Mouse (Mus musculus): ENCODE measurements around the gene Dbp. TPM values are rescaled to one million over a fixed set of nuclear protein-coding genes. Genes with fewer than 3 reads are reported as not detected.
A peak's percentile ranks its signal among the peaks of the same experiment; 100 is the strongest.

Dbp gene
- polyA plus RNA-seq, 1 experiment from 2014 or later, result 3.4 TPM

DNA sequence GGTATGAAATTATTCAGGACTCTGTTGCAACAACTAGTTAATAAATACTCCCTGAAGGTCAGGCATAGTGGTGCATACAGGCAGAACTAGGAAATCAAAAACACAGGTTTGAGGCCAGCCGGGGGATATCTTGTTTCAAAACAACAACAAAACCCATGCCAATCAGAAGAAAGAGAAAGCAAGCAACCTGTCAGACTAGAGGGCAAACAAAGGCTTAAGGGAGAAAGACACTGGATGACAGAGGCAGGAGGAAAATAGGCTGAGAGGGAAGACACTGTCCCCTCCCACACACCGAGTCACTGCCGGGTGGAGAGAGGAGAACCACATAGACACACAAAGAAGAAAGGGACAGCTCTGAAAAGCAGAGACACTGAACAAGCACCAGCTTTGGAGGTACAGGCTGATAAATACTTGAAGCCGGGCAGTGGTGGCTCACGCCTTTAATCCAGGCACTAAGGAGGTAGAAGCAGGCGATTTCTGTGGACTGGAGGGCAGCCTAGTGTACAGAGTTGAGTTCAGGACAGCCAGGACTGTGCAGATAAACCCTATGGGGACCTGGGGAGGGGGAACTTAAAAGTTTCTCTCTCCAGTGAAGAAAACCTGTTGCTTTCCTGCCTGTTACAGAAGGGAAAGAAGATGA is 9.1 kb downstream of the Dbp start:
- H3K27ac ChIP-seq (replicated peaks; ENCODE audit: low read depth, low read length), result no peak overlapping the region
- peaks cover 46% of the 10 kb centered on the region for H3K36me3 ChIP-seq (ENCODE audit: control insufficient read depth, insufficient read depth, low read length)
- no peaks in the 10 kb centered on the region for H3K9me3 ChIP-seq (ENCODE audit: control insufficient read depth, low read length)
- H3K4me2 ChIP-seq (ENCODE audit: low read depth, low read length), result peak overlapping the region; percentile 71
- no peak for ATAC-seq (ENCODE audit: low read depth)
- peak overlapping the region; percentile 64 for H3K9ac ChIP-seq (ENCODE audit: low read depth, low read length)
- no peak for DNase-seq (ENCODE audit: low spot score)
- no peaks in the 10 kb centered on the region for H3K27me3 ChIP-seq (replicated peaks; ENCODE audit: control insufficient read depth, insufficient read depth, low read length)
- 72% methylated on average over 6 of the region's 6 CpGs for WGBS
- peaks cover 19% of the 10 kb centered on the region for H3K4me1 ChIP-seq (ENCODE audit: control insufficient read depth, insufficient read depth, low read length)
- peak overlapping the region; percentile 57 for H3K4me3 ChIP-seq (ENCODE audit: low read depth, low read length)

DNA sequence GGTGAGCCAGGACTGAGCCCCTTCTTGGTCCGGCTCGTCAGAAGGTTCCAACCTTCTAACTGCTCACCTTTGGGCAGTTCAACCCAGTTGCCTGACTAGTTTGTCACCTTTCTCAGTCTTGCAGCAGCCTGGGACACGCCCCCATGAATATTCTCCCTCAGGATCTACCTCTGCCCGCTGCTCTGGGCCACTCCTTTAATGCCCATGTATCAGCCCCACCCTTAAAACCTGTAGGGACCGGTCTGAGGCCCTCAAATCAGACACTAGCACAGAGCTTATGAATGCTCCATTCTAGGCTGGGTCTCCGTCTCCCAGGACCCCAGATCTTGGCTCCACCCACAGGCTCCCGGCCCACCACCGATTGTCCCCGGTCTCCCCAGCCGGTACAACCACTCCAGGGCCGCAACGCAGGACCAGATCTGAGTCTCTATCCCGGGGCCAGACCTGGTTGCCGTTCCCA is 9.8 kb downstream of the Dbp start:
- ATAC-seq (ENCODE audit: low read depth), result peak; percentile 26
- DNase-seq (ENCODE audit: low spot score), result peak; percentile 61

DNA sequence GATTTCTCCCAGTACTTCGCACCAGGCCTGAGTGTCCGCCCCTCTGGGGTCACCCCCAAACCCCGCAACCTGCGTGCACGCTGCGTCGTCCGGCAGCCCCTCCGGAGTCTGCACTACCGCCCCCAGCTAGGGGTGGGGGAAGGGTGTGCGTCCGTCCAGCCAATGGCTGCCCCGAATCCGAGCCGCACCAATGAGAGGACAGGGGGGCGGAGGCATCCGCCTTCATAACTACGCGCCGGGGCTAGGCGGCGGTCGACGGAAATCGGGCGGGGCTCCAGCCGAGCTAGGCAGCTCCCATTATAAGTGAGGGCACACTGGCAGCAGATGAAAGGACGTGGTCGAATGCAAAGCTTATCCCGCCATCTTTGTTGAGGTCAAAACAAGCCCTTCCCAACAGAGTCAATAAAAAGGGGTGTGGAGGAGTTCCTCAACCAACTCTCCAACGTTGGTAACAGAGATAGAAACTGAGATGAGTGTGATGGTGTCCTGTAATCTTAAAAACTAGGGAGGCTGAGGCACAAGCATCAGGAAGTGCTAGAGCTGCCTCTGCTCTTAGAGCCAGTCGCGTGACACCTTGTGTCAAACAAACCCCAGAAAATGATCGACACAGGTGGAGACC is 10.3 kb downstream of the Dbp start, which contains the start of gene Rpl18:
TSS of gene Rpl18 (plus strand) at position 368 of the 619 bp plus-strand sequence.
- Histone ChIP-seq H3K36me3 (ENCODE audit: control insufficient read depth, insufficient read depth, low read length) (peaks cover 51% of the 10 kb centered on the region), H3K27me3 (replicated peaks; ENCODE audit: control insufficient read depth, insufficient read depth, low read length) (no peaks in the 10 kb centered on the region), H3K4me3 (ENCODE audit: low read depth, low read length) (peak within 1 kb of the TSS; percentile 57), H3K4me2 (ENCODE audit: low read depth, low read length) (peak within 1 kb of the TSS; percentile 71), H3K9ac (ENCODE audit: low read depth, low read length) (peak within 1 kb of the TSS; percentile 64), H3K9me3 (ENCODE audit: control insufficient read depth, low read length) (no peaks in the 10 kb centered on the region), H3K4me1 (ENCODE audit: control insufficient read depth, insufficient read depth, low read length) (peaks cover 21% of the 10 kb centered on the region), H3K27ac (replicated peaks; ENCODE audit: low read depth, low read length) (peak within 1 kb of the TSS; percentile 67)
- DNase-seq (ENCODE audit: low spot score) (peak; percentile 99), ATAC-seq (ENCODE audit: low read depth) (peak; percentile 94)
- WGBS, result 13% methylated on average over 23 of the region's 34 CpGs

More for the DNA sequence above, 9.8 kb downstream of the Dbp start:
- Histone ChIP-seq H3K36me3 (ENCODE audit: control insufficient read depth, insufficient read depth, low read length) (peaks cover 51% of the 10 kb centered on the region), H3K27ac (replicated peaks; ENCODE audit: low read depth, low read length) (peak overlapping the region; percentile 40; the same call in 1 of the 2 replicates), H3K9me3 (ENCODE audit: control insufficient read depth, low read length) (no peaks in the 10 kb centered on the region), H3K4me1 (ENCODE audit: control insufficient read depth, insufficient read depth, low read length) (peaks cover 21% of the 10 kb centered on the region), H3K4me3 (ENCODE audit: low read depth, low read length) (peak overlapping the region; percentile 57), H3K27me3 (replicated peaks; ENCODE audit: control insufficient read depth, insufficient read depth, low read length) (no peaks in the 10 kb centered on the region), H3K4me2 (ENCODE audit: low read depth, low read length) (peak overlapping the region; percentile 71), H3K9ac (ENCODE audit: low read depth, low read length) (peak overlapping the region; percentile 64)
- 10% methylated on average over 13 of the region's 14 CpGs for WGBS

DNA sequence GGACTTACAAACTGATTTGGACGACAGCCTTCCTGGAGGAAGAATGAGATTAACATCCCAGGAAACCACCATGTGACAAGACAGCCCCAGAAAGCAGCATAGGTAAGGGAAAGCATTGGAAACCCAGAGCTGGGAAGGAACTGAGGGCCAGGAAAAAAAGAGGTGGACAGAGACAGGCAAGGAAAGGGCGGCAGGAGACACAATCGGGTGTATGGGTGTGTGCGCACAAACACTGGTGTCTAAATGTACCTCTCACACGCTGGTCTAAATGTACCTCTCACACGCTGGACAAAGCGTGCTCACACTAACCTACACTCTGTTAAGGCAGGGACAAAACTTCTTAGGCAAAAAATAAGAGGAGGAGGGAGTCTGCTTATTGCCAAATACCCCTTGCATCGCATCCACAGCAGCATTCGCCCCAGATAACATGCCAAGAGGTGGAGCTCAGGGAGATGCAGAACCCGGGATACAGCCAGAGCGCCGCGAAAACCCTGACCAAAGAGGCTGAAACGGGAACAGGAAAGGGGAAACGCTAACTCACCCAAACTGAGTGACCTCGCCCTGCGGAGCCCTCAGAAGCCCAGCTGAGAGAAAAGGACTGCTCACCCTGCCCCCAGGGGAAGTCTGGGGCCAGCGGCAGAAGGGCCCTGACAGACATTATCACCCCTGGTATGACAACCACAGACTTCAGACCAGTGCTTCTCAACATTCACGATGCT is 11.0 kb downstream of the Dbp start:
- no peak for DNase-seq (ENCODE audit: low spot score)
- peaks cover 50% of the 10 kb centered on the region for H3K36me3 ChIP-seq (ENCODE audit: control insufficient read depth, insufficient read depth, low read length)
- peak overlapping the region; percentile 67 for H3K27ac ChIP-seq (replicated peaks; ENCODE audit: low read depth, low read length)
- peaks cover 21% of the 10 kb centered on the region for H3K4me1 ChIP-seq (ENCODE audit: control insufficient read depth, insufficient read depth, low read length)
- 82% methylated on average over 19 of the region's 19 CpGs for WGBS
- no peak for ATAC-seq (ENCODE audit: low read depth)
- H3K4me2 ChIP-seq (ENCODE audit: low read depth, low read length), result peak overlapping the region; percentile 71
- H3K9ac ChIP-seq (ENCODE audit: low read depth, low read length), result peak overlapping the region; percentile 34; the same call in 1 of the 2 replicates
- H3K9me3 ChIP-seq (ENCODE audit: control insufficient read depth, low read length), result no peaks in the 10 kb centered on the region
- H3K4me3 ChIP-seq (ENCODE audit: low read depth, low read length), result peak overlapping the region; percentile 57
- no peaks in the 10 kb centered on the region for H3K27me3 ChIP-seq (replicated peaks; ENCODE audit: control insufficient read depth, insufficient read depth, low read length)

DNA sequence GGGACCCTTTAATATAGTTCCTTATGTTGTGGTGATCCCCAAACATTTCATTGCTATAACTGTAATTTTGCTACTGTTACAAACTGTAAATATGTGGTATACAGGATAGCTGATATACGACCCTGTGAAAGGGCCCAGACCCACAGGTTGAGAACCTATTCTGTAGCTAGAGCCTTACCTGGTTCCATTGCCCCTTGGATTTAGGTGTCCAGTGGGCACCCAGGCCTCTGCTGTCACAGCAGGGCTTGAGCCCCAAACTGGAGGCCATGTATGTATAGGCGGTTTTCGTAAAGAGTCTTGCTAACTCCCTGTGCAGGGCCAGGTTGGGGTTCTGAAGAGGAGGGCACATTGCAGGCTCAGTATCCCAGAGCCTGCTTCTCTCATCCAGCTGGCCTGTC is 11.6 kb downstream of the Dbp start:
- Histone ChIP-seq H3K36me3 (ENCODE audit: control insufficient read depth, insufficient read depth, low read length) (peaks cover 47% of the 10 kb centered on the region), H3K9ac (ENCODE audit: low read depth, low read length) (0 out of 2 replicates have a peak overlapping the region, but pooled peaks have one; percentile 34), H3K4me1 (ENCODE audit: control insufficient read depth, insufficient read depth, low read length) (peaks cover 21% of the 10 kb centered on the region), H3K9me3 (ENCODE audit: control insufficient read depth, low read length) (no peaks in the 10 kb centered on the region), H3K4me3 (ENCODE audit: low read depth, low read length) (peak overlapping the region; percentile 79), H3K27ac (replicated peaks; ENCODE audit: low read depth, low read length) (no peak overlapping the region), H3K4me2 (ENCODE audit: low read depth, low read length) (peak overlapping the region; percentile 71), H3K27me3 (replicated peaks; ENCODE audit: control insufficient read depth, insufficient read depth, low read length) (no peaks in the 10 kb centered on the region)
- DNase-seq (ENCODE audit: low spot score) (no peak), ATAC-seq (ENCODE audit: low read depth) (no peak)
- WGBS, result 88% methylated on average over 3 of the region's 3 CpGs

DNA sequence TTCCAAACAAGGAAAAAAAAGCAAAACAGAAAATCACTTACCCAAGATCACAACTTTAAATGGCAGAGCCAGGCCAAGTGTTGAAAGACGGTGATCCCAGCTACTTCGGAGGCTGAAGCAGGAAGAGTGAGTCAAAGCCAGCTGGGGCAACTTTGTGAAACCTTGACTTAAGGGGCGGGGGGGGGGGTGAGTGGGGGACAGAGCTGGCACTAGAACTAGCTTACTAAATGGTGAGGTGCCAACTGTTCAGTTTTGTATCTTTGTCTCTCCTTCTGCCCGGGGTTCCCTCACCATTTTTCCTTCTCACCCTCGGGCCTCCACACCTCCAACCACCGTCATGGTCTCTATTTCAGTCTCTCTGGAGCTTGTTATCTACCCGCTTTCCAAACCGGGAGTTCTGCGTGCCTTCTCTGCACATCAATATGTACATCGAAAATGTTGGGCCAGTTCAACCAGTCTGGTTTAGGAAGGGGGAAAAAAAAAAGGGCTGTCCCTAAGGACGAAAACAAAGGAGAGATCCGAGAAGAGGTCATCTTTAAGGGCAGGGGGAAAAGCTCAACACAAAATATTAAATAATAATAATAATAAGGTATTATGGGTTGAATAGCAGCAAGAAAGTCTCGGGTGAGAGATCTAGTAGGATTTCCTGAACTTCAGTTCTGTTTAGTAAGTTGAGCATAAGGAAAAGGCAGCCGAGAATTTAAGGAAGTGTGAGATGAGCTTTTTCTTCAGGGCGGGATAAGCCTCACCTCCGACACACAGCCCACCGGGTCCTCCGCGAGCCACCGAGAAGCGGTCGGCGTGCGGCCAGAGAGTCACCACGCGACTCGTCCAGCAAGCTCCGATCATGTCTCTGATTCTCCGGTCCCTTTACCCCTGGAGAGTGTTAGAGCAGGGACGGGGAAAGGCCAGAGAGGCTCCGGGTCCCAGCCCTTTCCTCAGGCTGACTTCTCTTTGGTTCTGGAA is 12.3 kb downstream of the Dbp start:
- peak overlapping the region; percentile 85 for H3K9ac ChIP-seq (ENCODE audit: low read depth, low read length)
- peaks cover 46% of the 10 kb centered on the region for H3K36me3 ChIP-seq (ENCODE audit: control insufficient read depth, insufficient read depth, low read length)
- H3K9me3 ChIP-seq (ENCODE audit: control insufficient read depth, low read length), result no peaks in the 10 kb centered on the region
- no peaks in the 10 kb centered on the region for H3K27me3 ChIP-seq (replicated peaks; ENCODE audit: control insufficient read depth, insufficient read depth, low read length)
- peaks cover 21% of the 10 kb centered on the region for H3K4me1 ChIP-seq (ENCODE audit: control insufficient read depth, insufficient read depth, low read length)
- no peak for DNase-seq (ENCODE audit: low spot score)
- peak overlapping the region; percentile 71 for H3K4me2 ChIP-seq (ENCODE audit: low read depth, low read length)
- peak overlapping the region; percentile 79 for H3K4me3 ChIP-seq (ENCODE audit: low read depth, low read length)
- peak overlapping the region; percentile 91 for H3K27ac ChIP-seq (replicated peaks; ENCODE audit: low read depth, low read length)
- 8% methylated on average over 31 of the region's 31 CpGs for WGBS
- peak; percentile 7; the same call in 1 of the 2 replicates for ATAC-seq (ENCODE audit: low read depth)

DNA sequence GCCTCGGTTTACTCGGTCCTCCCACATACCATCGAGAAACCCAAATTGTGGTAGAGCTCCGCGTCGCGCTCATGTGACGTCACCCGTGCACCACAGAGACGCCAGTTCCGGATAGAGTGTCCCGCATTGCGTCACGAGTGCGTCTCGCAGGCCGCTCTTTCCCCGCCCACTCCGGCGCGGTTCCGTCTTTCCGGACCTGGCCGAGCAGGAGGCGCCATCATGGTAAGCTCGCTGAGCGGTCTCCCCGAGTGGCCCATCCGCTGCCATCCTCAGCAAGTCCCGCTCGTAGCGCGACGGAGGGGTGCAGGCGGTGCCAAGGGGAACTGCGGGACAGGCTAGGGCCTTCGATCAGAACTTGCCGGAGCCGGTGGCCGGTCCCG is 13.0 kb downstream of the Dbp start, which contains the start of gene Sphk2:
TSS of gene Sphk2 (minus strand) at position 85 of the 380 bp plus-strand sequence.
- H3K9ac ChIP-seq (ENCODE audit: low read depth, low read length), result peak within 1 kb of the TSS; percentile 99
- peak within 1 kb of the TSS; percentile 79 for H3K4me3 ChIP-seq (ENCODE audit: low read depth, low read length)
- no peaks in the 10 kb centered on the region for H3K9me3 ChIP-seq (ENCODE audit: control insufficient read depth, low read length)
- H3K4me1 ChIP-seq (ENCODE audit: control insufficient read depth, insufficient read depth, low read length), result peaks cover 21% of the 10 kb centered on the region
- DNase-seq (ENCODE audit: low spot score) (peak; percentile 99), ATAC-seq (ENCODE audit: low read depth) (peak; percentile 74)
- H3K27ac ChIP-seq (replicated peaks; ENCODE audit: low read depth, low read length), result peak within 1 kb of the TSS; percentile 91
- 0% methylated on average over 23 of the region's 41 CpGs for WGBS
- peaks cover 46% of the 10 kb centered on the region for H3K36me3 ChIP-seq (ENCODE audit: control insufficient read depth, insufficient read depth, low read length)
- no peaks in the 10 kb centered on the region for H3K27me3 ChIP-seq (replicated peaks; ENCODE audit: control insufficient read depth, insufficient read depth, low read length)
- H3K4me2 ChIP-seq (ENCODE audit: low read depth, low read length), result peak within 1 kb of the TSS; percentile 77
